Mouse (Mus musculus) thymus, adult 2 months (tissue): ENCODE data around the gene Akirin2. TPM values are rescaled to one million over a fixed set of nuclear protein-coding genes. Genes with fewer than 3 reads are reported as not detected.

Experiments
- DNase-seq: peaks from one replicate; pipeline ENCODE4 v3.0.0; 2021
- H3K27ac ChIP-seq: fragments of 200-500 bp; 2 replicates; pipeline ENCODE4 v1.5.1; 2012; ENCODE audit warnings: low read length, control low read depth; ENCODE audit not compliant: control insufficient read depth, insufficient read depth
- H3K27me3 ChIP-seq: fragments of 200-500 bp; 2 replicates; pipeline ENCODE4 v1.6.1; 2012; ENCODE audit warnings: mild to moderate bottlenecking, low read length, moderate library complexity, mixed read lengths; ENCODE audit not compliant: control insufficient read depth, insufficient read depth
- H3K36me3 ChIP-seq: fragments of 200-500 bp; 2 replicates; pipeline ENCODE4 v1.6.1; 2012; ENCODE audit warnings: mild to moderate bottlenecking, low read length, moderate library complexity; ENCODE audit not compliant: control insufficient read depth, insufficient read depth
- H3K4me1 ChIP-seq: fragments of 200-500 bp; replicated peaks from 2 replicates; pipeline ENCODE4 v1.6.1; 2012; ENCODE audit warnings: low read length; ENCODE audit not compliant: control insufficient read depth, insufficient read depth
- H3K4me3 ChIP-seq: fragments of 200-500 bp; 2 replicates; pipeline ENCODE4 v1.5.1; 2012; ENCODE audit warnings: mild to moderate bottlenecking, low read length, control low read depth, moderate library complexity; ENCODE audit not compliant: control insufficient read depth, insufficient read depth
- CTCF ChIP-seq: fragments of 200-500 bp; IDR thresholded peaks from 2 replicates; pipeline ENCODE4 v1.5.1; 2012; ENCODE audit warnings: mild to moderate bottlenecking, control low read depth, low read length, moderate library complexity, borderline replicate concordance; ENCODE audit not compliant: control insufficient read depth, poor library complexity, insufficient read depth; ENCODE audit errors: extremely low read depth
- POLR2A ChIP-seq: fragments of 200-500 bp; IDR thresholded peaks from 2 replicates; pipeline ENCODE4 v1.6.1; 2012; ENCODE audit warnings: mild to moderate bottlenecking, low read length, control low read depth, moderate library complexity; ENCODE audit not compliant: control insufficient read depth, poor library complexity, insufficient read depth; ENCODE audit errors: extremely low read depth
- WGBS: fragments of 180-500 bp; shearing (Covaris S2); methylation state at CpG from one replicate; pipeline ENCODE4 v1.1.7; 2018; 5-methylcytosine and 5-hydroxymethylcytosine counted together
- polyA plus RNA-seq: library from polyadenylated mRNA; depleted of rRNA; stranded (reverse); fragments of >200 nt; gene quantifications from 2 replicates; pipeline ENCODE4 v1.2.3, GENCODE M21; 2012

Akirin2 gene
- polyA plus RNA-seq, 1 experiment, result 39.3 TPM

DNA sequence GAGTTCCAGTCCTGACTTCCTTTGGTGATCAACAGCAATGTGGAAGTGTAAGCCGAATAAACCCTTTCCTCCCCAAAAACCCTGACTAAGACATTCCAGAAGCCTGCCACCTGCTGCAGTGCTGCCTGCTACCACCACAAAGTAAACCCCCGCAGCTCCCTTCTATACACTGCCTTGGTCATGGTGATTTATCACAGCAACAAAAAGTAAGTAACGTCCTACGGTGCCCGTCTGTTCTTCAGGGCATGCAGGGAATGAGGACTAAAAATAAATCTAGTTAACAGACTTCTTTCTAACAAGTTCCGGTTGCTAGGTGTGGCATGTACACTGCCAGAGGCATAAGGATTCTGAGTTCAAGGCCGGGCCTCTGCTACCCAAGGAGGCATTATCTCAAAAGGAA, 31.3 kb downstream of the Akirin2 start:
- H3K4me1 ChIP-seq, result no peaks in the 10 kb centered on the region
- H3K4me3 ChIP-seq, result no peak overlapping the region
- no peak overlapping the region for H3K27ac ChIP-seq
- peaks cover 63% of the 10 kb centered on the region for H3K36me3 ChIP-seq
- no peak for DNase-seq
- no peaks in the 10 kb centered on the region for H3K27me3 ChIP-seq
- 94% methylated on average over 7 of the region's 7 CpGs for WGBS
- TF ChIP-seq CTCF (no peak), POLR2A (no peak)

GRCm38 (mm10) chr4:34582476-34582875, 31.7 kb downstream of the Akirin2 start:
- H3K27ac ChIP-seq, result no peak overlapping the region
- WGBS, result 96% methylated on average over 5 of the region's 5 CpGs
- no peak overlapping the region for H3K4me3 ChIP-seq
- H3K36me3 ChIP-seq, result peaks cover 59% of the 10 kb centered on the region
- H3K27me3 ChIP-seq, result no peaks in the 10 kb centered on the region
- no peaks in the 10 kb centered on the region for H3K4me1 ChIP-seq
- TF ChIP-seq CTCF (no peak), POLR2A (no peak)
- no peak for DNase-seq

GRCm38 (mm10) chr4:34583427-34583826, 32.7 kb downstream of the Akirin2 start:
- H3K4me1 ChIP-seq, result no peaks in the 10 kb centered on the region
- no peak for DNase-seq
- H3K36me3 ChIP-seq, result peaks cover 52% of the 10 kb centered on the region
- 93% methylated on average over 3 of the region's 3 CpGs for WGBS
- H3K4me3 ChIP-seq, result no peak overlapping the region
- no peak for TF ChIP-seq CTCF
- no peak for TF ChIP-seq POLR2A
- no peak overlapping the region for H3K27ac ChIP-seq
- H3K27me3 ChIP-seq, result no peaks in the 10 kb centered on the region

GRCm38 (mm10) chr4:34584871-34585607, 34.3 kb downstream of the Akirin2 start:
- H3K4me3 ChIP-seq, result no peak overlapping the region
- H3K27ac ChIP-seq, result no peak overlapping the region
- no peaks in the 10 kb centered on the region for H3K27me3 ChIP-seq
- no peak for DNase-seq
- 92% methylated on average over 7 of the region's 7 CpGs for WGBS
- TF ChIP-seq CTCF (no peak), POLR2A (no peak)
- no peaks in the 10 kb centered on the region for H3K4me1 ChIP-seq
- H3K36me3 ChIP-seq, result peaks cover 45% of the 10 kb centered on the region

DNA sequence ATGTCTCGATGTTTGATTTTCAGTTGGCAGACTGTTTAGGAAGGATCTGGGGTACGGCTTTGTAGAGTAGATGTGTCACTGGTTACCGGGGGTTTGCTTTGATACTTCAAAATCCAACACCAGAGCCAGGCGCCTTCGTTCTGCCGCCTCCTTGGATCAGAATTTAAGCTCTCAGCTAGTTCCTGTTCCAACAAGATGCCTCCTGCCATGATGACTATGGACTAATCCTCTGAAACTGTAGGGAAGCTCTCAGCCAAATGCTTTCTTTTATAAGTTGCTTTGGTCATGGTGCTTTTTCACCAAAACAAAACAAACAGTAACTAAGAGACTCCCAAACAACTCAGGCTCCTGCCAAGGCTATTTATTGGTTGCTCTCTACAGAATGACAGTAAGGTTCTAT, 52.4 kb downstream of the Akirin2 start:
- H3K4me1 ChIP-seq, result no peaks in the 10 kb centered on the region
- TF ChIP-seq CTCF (no peak), POLR2A (no peak)
- no peak overlapping the region for H3K4me3 ChIP-seq
- H3K27me3 ChIP-seq, result no peaks in the 10 kb centered on the region
- peaks cover 48% of the 10 kb centered on the region for H3K36me3 ChIP-seq
- no peak overlapping the region for H3K27ac ChIP-seq
- WGBS, result 98% methylated on average over 6 of the region's 6 CpGs
- no peak for DNase-seq

DNA sequence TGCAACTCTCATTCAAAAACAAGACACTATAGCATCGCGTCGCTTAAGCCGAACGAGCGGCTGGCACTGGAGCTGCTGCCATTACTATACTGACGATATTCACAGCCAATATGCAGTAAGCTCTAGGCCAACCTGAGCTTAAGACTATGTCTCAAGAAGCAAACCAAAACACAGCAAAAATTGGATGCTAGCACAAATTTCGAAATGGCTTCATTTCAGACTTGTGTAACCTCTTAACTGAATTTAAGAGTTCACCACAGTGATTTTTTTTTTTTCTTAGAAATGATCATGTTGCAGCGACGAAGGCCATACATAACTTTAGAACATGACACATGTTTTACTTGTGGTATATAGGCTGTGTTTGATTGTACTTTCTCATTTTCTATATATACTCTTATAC, 55.9 kb downstream of the Akirin2 start:
- DNase-seq, result no peak
- H3K4me1 ChIP-seq, result no peaks in the 10 kb centered on the region
- 98% methylated on average over 10 of the region's 10 CpGs for WGBS
- peaks cover 27% of the 10 kb centered on the region for H3K36me3 ChIP-seq
- H3K27ac ChIP-seq, result no peak overlapping the region
- TF ChIP-seq CTCF (no peak), POLR2A (no peak)
- H3K27me3 ChIP-seq, result no peaks in the 10 kb centered on the region
- H3K4me3 ChIP-seq, result no peak overlapping the region

- Histone ChIP-seq H3K27ac (no peak overlapping the region), H3K36me3 (no peaks in the 10 kb centered on the region), H3K27me3 (no peaks in the 10 kb centered on the region), H3K4me1 (peaks cover 10% of the 10 kb centered on the region), H3K4me3 (no peak overlapping the region)
- DNase-seq, result no peak
- WGBS, result 53% methylated on average over 6 of the region's 6 CpGs
- TF ChIP-seq CTCF (no peak), POLR2A (no peak)
Observed at GRCm38 (mm10) chr4:34613571-34614145, 62.9 kb downstream of the Akirin2 start.
